Mouse (Mus musculus) spleen, postnatal 4 days (tissue): ENCODE data around the gene B3gnt9.
"Not testable (repeated sequence)": the region's sequence is repeated elsewhere in the genome, so short reads cannot be mapped to it uniquely, and the experiment has no call there.

Experiments used
- DNase-seq, 2 experiments: peaks; one replicate each; pipeline ENCODE4 v3.0.0; 2022; ENCODE audit warnings: low spot score in 2 of 2

Gene B3gnt9

GRCm38 (mm10) chr8:105254966-105255350 is at the start of gene B3gnt9:
Gene B3gnt9, minus strand, starts transcription at chr8:105255153.
- DNase-seq, result peak; percentile 70 to 81

- no peak for DNase-seq
Measured at GRCm38 (mm10) chr8:105303874-105304273, 48.9 kb upstream of the B3gnt9 start.

- no peak for DNase-seq
Measured at GRCm38 (mm10) chr8:105303396-105303795, 48.4 kb upstream of the B3gnt9 start.

- peak; percentile 88 to 90 for DNase-seq
Measured at GRCm38 (mm10) chr8:105299962-105300361, 45.0 kb upstream of the B3gnt9 start.

GRCm38 (mm10) chr8:105298351-105299252 is 43.6 kb upstream of the B3gnt9 start:
- peak; percentile 39 to 72 for DNase-seq

GRCm38 (mm10) chr8:105297511-105298192 is 42.7 kb upstream of the B3gnt9 start, which contains the start of gene E2f4:
Gene E2f4, plus strand, starts transcription at chr8:105297663.
- DNase-seq, result peak; percentile 92 to 96

- peak in 1 of 2 experiments; percentile 15 for DNase-seq
Measured at GRCm38 (mm10) chr8:105295895-105296573, 41.1 kb upstream of the B3gnt9 start, which contains the start of gene Exoc3l. Gene Exoc3l, minus strand, starts transcription at chr8:105296101.

- DNase-seq, result peak in 1 of 2 experiments; percentile 11
Measured at GRCm38 (mm10) chr8:105295256-105295655, 40.3 kb upstream of the B3gnt9 start.

- no peak for DNase-seq
Measured at GRCm38 (mm10) chr8:105294776-105295175, 39.8 kb upstream of the B3gnt9 start.

GRCm38 (mm10) chr8:105293405-105293804 is 38.5 kb upstream of the B3gnt9 start:
- peak in 1 of 2 experiments; percentile 19 for DNase-seq

- DNase-seq, result no peak
Measured at GRCm38 (mm10) chr8:105292471-105292870, 37.5 kb upstream of the B3gnt9 start.

- peak in 1 of 2 experiments; percentile 13 for DNase-seq
Measured at GRCm38 (mm10) chr8:105291802-105292201, 36.8 kb upstream of the B3gnt9 start.

GRCm38 (mm10) chr8:105291364-105291763 is 36.4 kb upstream of the B3gnt9 start:
- DNase-seq, result not testable (repeated sequence)

- DNase-seq, result peak; percentile 91 to 99
Measured at GRCm38 (mm10) chr8:105290554-105291314, 35.8 kb upstream of the B3gnt9 start.

- no peak for DNase-seq
Measured at GRCm38 (mm10) chr8:105289805-105290460, 35.0 kb upstream of the B3gnt9 start, which contains the start of gene 4931428F04Rik. Gene 4931428F04Rik, minus strand, starts transcription at chr8:105289864.

GRCm38 (mm10) chr8:105288958-105289732 is 34.2 kb upstream of the B3gnt9 start:
- DNase-seq, result peak; percentile 91 to 95

- no peak for DNase-seq
Measured at GRCm38 (mm10) chr8:105288231-105288630, 33.3 kb upstream of the B3gnt9 start.

- DNase-seq, result no peak
Measured at GRCm38 (mm10) chr8:105286907-105287306, 32.0 kb upstream of the B3gnt9 start.

- DNase-seq, result peak in 1 of 2 experiments; percentile 12
Measured at GRCm38 (mm10) chr8:105285514-105285913, 30.6 kb upstream of the B3gnt9 start.

- DNase-seq, result peak; percentile 55 to 82
Measured at GRCm38 (mm10) chr8:105283074-105283473, 28.1 kb upstream of the B3gnt9 start.
